Mouse (Mus musculus) forebrain, postnatal 0 days (tissue): ENCODE measurements around the gene 4930516K23Rik. TPM values are rescaled to one million over a fixed set of nuclear protein-coding genes. Genes with fewer than 3 reads are reported as not detected.

ENCODE experiments used
- ATAC-seq: fragments of 200-750 bp; cut with Nextera tagmentation; 2 replicates; pipeline ENCODE4 v1.8.0; 2017; ENCODE audit warnings: mild to moderate bottlenecking, moderate library complexity
- DNase-seq: peaks from one replicate; pipeline ENCODE4 v3.0.0-alpha.2; 2015
- H3K27ac ChIP-seq: fragments of 300-500 bp; sonication (generic); 2 replicates; pipeline ENCODE4 v1.5.1; 2014; ENCODE audit warnings: low read depth, mild to moderate bottlenecking, antibody characterized with exemption, low read length, moderate library complexity, mixed read lengths
- H3K27me3 ChIP-seq: fragments of 300-500 bp; sonication (generic); 2 replicates; pipeline ENCODE4 v1.6.1; 2014; ENCODE audit warnings: mild to moderate bottlenecking, low read length, mixed read lengths; ENCODE audit not compliant: insufficient read depth
- H3K36me3 ChIP-seq: fragments of 300-500 bp; sonication (generic); 2 replicates; pipeline ENCODE4 v1.6.1; 2014; ENCODE audit warnings: mild to moderate bottlenecking, moderate library complexity; ENCODE audit not compliant: insufficient read depth
- H3K4me1 ChIP-seq: fragments of 300-500 bp; sonication (generic); 2 replicates; pipeline ENCODE4 v1.6.1; 2014; ENCODE audit warnings: antibody characterized with exemption; ENCODE audit not compliant: insufficient read depth
- H3K4me2 ChIP-seq: fragments of 300-500 bp; sonication (generic); 2 replicates; pipeline ENCODE4 v1.6.1; 2014; ENCODE audit warnings: low read depth, mild to moderate bottlenecking, moderate library complexity
- H3K4me3 ChIP-seq: fragments of 300-500 bp; sonication (generic); 2 replicates; pipeline ENCODE4 v1.5.1; 2014; ENCODE audit warnings: low read depth, low read length, mixed read lengths
- H3K9ac ChIP-seq: fragments of 300-500 bp; sonication (generic); 2 replicates; pipeline ENCODE4 v1.6.1; 2014; ENCODE audit warnings: mild to moderate bottlenecking
- H3K9me3 ChIP-seq: fragments of 300-500 bp; sonication (generic); 2 replicates; pipeline ENCODE4 v1.6.1; 2016; ENCODE audit warnings: low read length
- CTCF ChIP-seq: sonication (generic); IDR thresholded peaks from 2 replicates; pipeline ENCODE4 v1.5.1; 2016; ENCODE audit warnings: antibody characterized with exemption, control low read depth, low read depth
- WGBS: fragments of 180-500 bp; shearing (Covaris S2); extraction: QIAGEN DNeasy Blood & Tissue Kit; methylation state at CpG from one replicate; pipeline ENCODE4 v1.1.7; 2014; 5-methylcytosine and 5-hydroxymethylcytosine counted together
- polyA plus RNA-seq: library from polyadenylated mRNA; unstranded; fragments of >200 nt; fragmentation: Nextera tagmentation; extraction: Ambion mirVana; gene quantifications from 2 replicates; pipeline ENCODE4 v1.2.1, GENCODE M21; 2015
- total RNA-seq: library from RNA; depleted of rRNA; stranded (reverse); fragments of >200 nt; gene quantifications from 2 replicates; pipeline ENCODE4 v1.2.3, GENCODE M21; 2014; rRNA removed

Gene 4930516K23Rik
- total and polyA plus RNA-seq, 2 experiments from 2014 or later, result not detected

DNA sequence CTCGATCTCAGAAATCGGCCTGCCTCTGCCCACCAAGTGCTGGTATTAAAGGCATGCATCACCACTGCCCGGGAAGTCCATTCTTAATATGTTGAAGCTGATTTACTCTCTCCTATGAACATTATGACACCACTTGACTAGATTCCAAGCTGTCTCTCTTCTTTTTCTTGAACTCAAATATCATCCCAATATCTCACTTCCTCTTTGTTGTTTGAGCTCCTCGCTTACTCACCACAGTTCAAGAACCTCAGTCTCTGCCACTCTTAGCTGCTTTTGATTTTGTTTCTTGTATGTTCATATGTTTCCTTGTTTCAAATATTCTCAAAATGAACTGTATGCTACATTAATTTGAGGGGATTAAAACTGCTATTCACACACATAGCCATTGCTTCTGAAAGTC lies 10.5 kb downstream of the 4930516K23Rik start:
- no peaks in the 10 kb centered on the region for H3K9me3 ChIP-seq
- H3K27ac ChIP-seq, result no peak overlapping the region
- DNase-seq (no peak), ATAC-seq (no peak)
- 88% methylated on average over 4 of the region's 4 CpGs for WGBS
- no peak for TF ChIP-seq CTCF
- no peaks in the 10 kb centered on the region for H3K36me3 ChIP-seq
- no peaks in the 10 kb centered on the region for H3K27me3 ChIP-seq
- H3K4me3 ChIP-seq, result no peak overlapping the region
- H3K4me2 ChIP-seq, result no peak overlapping the region
- no peaks in the 10 kb centered on the region for H3K4me1 ChIP-seq
- H3K9ac ChIP-seq, result no peak overlapping the region

DNA sequence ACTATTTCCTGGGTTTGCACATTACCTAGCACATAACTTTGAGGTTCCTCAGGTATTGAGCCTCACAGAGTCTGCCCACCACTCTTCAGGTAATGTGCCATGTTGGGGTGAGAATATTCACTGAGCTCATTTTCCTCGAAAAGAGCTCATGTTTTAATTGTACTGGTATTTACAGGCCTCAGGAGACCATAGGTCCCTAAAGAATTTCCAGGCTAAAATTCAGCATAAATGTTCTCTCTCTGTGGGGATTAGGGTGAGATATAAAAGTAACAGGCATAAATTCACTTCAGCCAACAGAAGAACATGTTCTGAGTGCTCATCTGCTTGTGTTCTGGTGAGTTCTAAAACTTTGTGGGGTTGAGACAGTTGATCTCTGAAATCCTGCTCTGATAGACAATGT lies 26.1 kb downstream of the 4930516K23Rik start, which contains the start of gene Olfr641:
Gene Olfr641 (plus strand): TSS at position 301 of the 400 bp plus-strand sequence.
- ATAC-seq (no peak), DNase-seq (no peak)
- no peak for TF ChIP-seq CTCF
- Histone ChIP-seq H3K36me3 (no peaks in the 10 kb centered on the region), H3K27ac (no peak within 1 kb of the TSS), H3K4me2 (no peak within 1 kb of the TSS), H3K4me1 (no peaks in the 10 kb centered on the region), H3K27me3 (no peaks in the 10 kb centered on the region), H3K9ac (no peak within 1 kb of the TSS), H3K4me3 (no peak within 1 kb of the TSS), H3K9me3 (no peaks in the 10 kb centered on the region)
- 61% methylated on average over 1 of the region's 1 CpGs for WGBS

DNA sequence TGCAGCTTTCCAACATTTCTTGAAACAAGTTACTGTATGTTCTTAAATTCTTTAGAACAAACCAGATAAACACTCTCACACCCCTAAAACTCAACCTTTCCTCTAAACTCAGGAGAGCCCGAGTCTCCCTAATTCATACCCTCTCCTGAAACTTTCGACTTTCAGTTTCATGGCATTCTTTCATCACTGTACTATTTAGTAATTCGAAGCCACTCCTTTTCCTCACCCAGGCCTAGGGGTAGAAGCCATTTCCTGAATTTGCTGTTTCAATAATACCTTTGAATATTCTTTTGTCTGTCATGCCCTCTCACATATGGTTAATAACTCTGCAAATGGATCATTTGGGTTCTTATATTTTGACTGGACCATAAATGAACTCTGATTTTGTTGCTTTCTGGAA lies 34.3 kb downstream of the 4930516K23Rik start:
- no peak overlapping the region for H3K27ac ChIP-seq
- 83% methylated on average over 3 of the region's 3 CpGs for WGBS

DNA sequence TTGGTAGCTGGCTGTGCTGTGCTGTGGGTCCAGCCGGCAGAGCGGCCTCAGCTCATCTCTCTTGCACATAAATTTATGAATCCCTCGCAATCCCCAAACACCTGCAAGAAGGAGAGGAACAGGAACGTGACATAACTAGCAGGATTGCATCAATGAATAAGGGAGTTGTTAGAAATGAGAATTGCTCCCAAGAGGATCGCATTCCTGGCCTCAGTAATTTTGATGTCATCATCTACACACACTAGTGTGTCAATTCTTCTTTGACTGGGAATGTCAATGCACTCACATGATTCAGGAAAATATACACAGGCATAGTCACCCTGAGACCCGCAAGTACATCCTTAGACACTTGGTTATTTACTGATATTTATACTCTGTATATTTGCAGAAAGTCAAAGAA lies 35.8 kb downstream of the 4930516K23Rik start, which contains the start of gene Olfr640:
Gene Olfr640 (minus strand): TSS at position 101 of the 400 bp plus-strand sequence.
- Histone ChIP-seq H3K4me3 (no peak within 1 kb of the TSS), H3K4me1 (no peaks in the 10 kb centered on the region), H3K4me2 (no peak within 1 kb of the TSS), H3K36me3 (no peaks in the 10 kb centered on the region), H3K27ac (no peak within 1 kb of the TSS), H3K9me3 (no peaks in the 10 kb centered on the region), H3K9ac (no peak within 1 kb of the TSS), H3K27me3 (no peaks in the 10 kb centered on the region)
- WGBS, result 83% methylated on average over 6 of the region's 6 CpGs
- no peak for TF ChIP-seq CTCF
- ATAC-seq, result no peak
- no peak for DNase-seq

More for the DNA sequence above, 34.3 kb downstream of the 4930516K23Rik start:
- no peak for TF ChIP-seq CTCF
- H3K9ac ChIP-seq, result no peak overlapping the region
- H3K4me3 ChIP-seq, result no peak overlapping the region
- no peaks in the 10 kb centered on the region for H3K27me3 ChIP-seq
- H3K36me3 ChIP-seq, result no peaks in the 10 kb centered on the region
- H3K4me1 ChIP-seq, result no peaks in the 10 kb centered on the region
- H3K9me3 ChIP-seq, result no peaks in the 10 kb centered on the region
- H3K4me2 ChIP-seq, result no peak overlapping the region
- ATAC-seq (no peak), DNase-seq (no peak)

DNA sequence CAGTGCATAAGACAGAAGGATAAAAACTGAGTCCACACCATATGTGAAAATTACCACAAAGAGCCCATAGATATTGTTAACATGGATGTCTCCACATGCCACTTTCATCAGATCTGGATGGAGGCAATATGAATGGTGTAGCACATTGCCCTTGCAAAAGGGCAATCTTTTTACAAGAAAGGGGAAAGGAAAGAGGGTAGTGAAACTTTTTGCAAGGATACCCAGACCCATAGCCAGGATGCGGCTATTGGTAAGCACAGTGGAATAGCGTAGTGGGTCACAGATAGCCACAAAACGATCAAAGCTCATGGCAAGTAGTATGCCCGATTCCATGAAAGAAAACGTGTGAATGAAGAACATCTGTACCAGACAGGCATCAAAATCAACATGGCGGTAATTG lies 39.6 kb downstream of the 4930516K23Rik start:
- Histone ChIP-seq H3K9me3 (no peaks in the 10 kb centered on the region), H3K4me1 (no peaks in the 10 kb centered on the region), H3K4me2 (no peak overlapping the region), H3K9ac (no peak overlapping the region), H3K27ac (no peak overlapping the region), H3K36me3 (no peaks in the 10 kb centered on the region), H3K27me3 (no peaks in the 10 kb centered on the region), H3K4me3 (no peak overlapping the region)
- ATAC-seq, result no peak
- DNase-seq, result no peak
- no peak for TF ChIP-seq CTCF
- 90% methylated on average over 6 of the region's 6 CpGs for WGBS

DNA sequence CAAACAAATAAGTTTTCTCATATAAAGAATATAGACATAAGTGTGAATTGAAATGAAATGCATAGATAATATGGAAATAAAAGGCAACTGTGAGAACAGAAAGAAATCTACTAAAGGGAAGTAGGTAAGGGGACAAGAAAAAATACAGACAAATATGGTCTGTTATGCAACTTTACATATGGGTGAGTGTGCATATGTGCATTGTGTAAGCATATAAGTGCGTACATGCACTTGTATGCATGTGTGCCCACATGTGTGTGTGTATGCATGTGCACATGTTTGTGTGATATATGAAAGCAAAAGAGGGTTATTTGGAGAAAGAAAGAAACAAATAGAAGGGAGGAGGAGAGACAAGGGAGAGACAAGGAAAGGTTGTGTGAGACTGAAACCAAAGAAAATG lies 42.3 kb downstream of the 4930516K23Rik start:
- Histone ChIP-seq H3K9me3 (no peaks in the 10 kb centered on the region), H3K4me2 (no peak overlapping the region), H3K4me1 (no peaks in the 10 kb centered on the region), H3K9ac (no peak overlapping the region), H3K27me3 (no peaks in the 10 kb centered on the region), H3K36me3 (no peaks in the 10 kb centered on the region), H3K27ac (no peak overlapping the region), H3K4me3 (no peak overlapping the region)
- no peak for ATAC-seq
- 78% methylated on average over 1 of the region's 1 CpGs for WGBS
- DNase-seq, result no peak
- no peak for TF ChIP-seq CTCF

DNA sequence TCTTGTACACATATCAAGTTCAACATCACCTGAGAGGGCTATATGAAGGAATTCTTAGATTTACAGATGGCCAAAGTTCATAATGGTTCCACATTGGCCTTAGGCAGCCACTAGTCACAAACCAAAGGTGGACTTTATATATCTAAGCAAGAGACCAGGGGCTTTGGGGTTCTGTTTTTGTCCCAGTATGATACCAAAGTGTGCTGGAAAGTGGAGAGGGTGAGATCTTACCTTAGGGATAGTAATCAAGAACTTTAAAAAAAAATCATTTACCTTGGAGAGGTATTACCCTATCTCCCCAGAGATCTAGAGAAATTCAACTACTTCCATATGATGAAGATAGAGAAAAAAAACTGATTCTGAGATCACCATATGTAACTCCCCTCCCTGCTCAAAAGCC lies 44.0 kb downstream of the 4930516K23Rik start, which contains the start of gene Olfr639:
Gene Olfr639 (minus strand): TSS at position 101 of the 400 bp plus-strand sequence.
- Histone ChIP-seq H3K36me3 (no peaks in the 10 kb centered on the region), H3K9ac (no peak within 1 kb of the TSS), H3K4me2 (no peak within 1 kb of the TSS), H3K27ac (no peak within 1 kb of the TSS), H3K27me3 (no peaks in the 10 kb centered on the region), H3K9me3 (no peaks in the 10 kb centered on the region), H3K4me1 (no peaks in the 10 kb centered on the region), H3K4me3 (no peak within 1 kb of the TSS)
- DNase-seq (no peak), ATAC-seq (no peak)
- no peak for TF ChIP-seq CTCF

Other genes starting within 250 kb of the 4930516K23Rik start
- 105 and 224 TPM in 2 replicates for gene Hbb-bt, start 247.4 kb downstream of the 4930516K23Rik start, total RNA-seq
- 190 and 259 TPM in 2 replicates for gene Hbb-bt, start 247.4 kb downstream of the 4930516K23Rik start, polyA plus RNA-seq
- 815 and 1,167 TPM in 2 replicates for gene Hbb-bs, start 233.3 kb downstream of the 4930516K23Rik start, total RNA-seq
- 757 and 1,200 TPM in 2 replicates for gene Hbb-bs, start 233.3 kb downstream of the 4930516K23Rik start, polyA plus RNA-seq
- gene Hbb-bh2, start 220.9 kb downstream of the 4930516K23Rik start, total RNA-seq, result not detected in 2 replicates
- gene Hbb-bh2, start 220.9 kb downstream of the 4930516K23Rik start, polyA plus RNA-seq, result not detected in 2 replicates
- gene Hbb-bh1, start 218.3 kb downstream of the 4930516K23Rik start, total RNA-seq, result not detected in 2 replicates
- not detected in 2 replicates for gene Hbb-bh1, start 218.3 kb downstream of the 4930516K23Rik start, polyA plus RNA-seq
- gene Hbb-y, start 208.2 kb downstream of the 4930516K23Rik start, total RNA-seq, result 1.0 TPM in 1 of 2 replicates, not detected in the other
- gene Hbb-y, start 208.2 kb downstream of the 4930516K23Rik start, polyA plus RNA-seq, result 0.87 and 1.3 TPM in 2 replicates
- gene Olfr66, start 175.2 kb downstream of the 4930516K23Rik start, total RNA-seq, result not detected in 2 replicates
- gene Olfr66, start 175.2 kb downstream of the 4930516K23Rik start, polyA plus RNA-seq, result not detected in 2 replicates
- not detected in 2 replicates for gene Olfr64, start 167.0 kb downstream of the 4930516K23Rik start, total RNA-seq
- gene Olfr64, start 167.0 kb downstream of the 4930516K23Rik start, polyA plus RNA-seq, result not detected in 2 replicates
- not detected in 2 replicates for gene Olfr65, start 158.0 kb downstream of the 4930516K23Rik start, total RNA-seq
- not detected in 2 replicates for gene Olfr65, start 158.0 kb downstream of the 4930516K23Rik start, polyA plus RNA-seq
- gene Olfr631, start 132.6 kb downstream of the 4930516K23Rik start, total RNA-seq, result not detected in 2 replicates
- gene Olfr631, start 132.6 kb downstream of the 4930516K23Rik start, polyA plus RNA-seq, result not detected in 2 replicates
- gene Olfr632, start 127.1 kb downstream of the 4930516K23Rik start, total RNA-seq, result not detected in 2 replicates
- gene Olfr632, start 127.1 kb downstream of the 4930516K23Rik start, polyA plus RNA-seq, result not detected in 2 replicates
- not detected in 2 replicates for gene Olfr633, start 117.0 kb downstream of the 4930516K23Rik start, total RNA-seq
- gene Olfr633, start 117.0 kb downstream of the 4930516K23Rik start, polyA plus RNA-seq, result not detected in 2 replicates
- gene Olfr635, start 90.3 kb downstream of the 4930516K23Rik start, total RNA-seq, result not detected in 2 replicates
- gene Olfr635, start 90.3 kb downstream of the 4930516K23Rik start, polyA plus RNA-seq, result not detected in 2 replicates
- gene Olfr638, start 62.7 kb downstream of the 4930516K23Rik start, total RNA-seq, result not detected in 2 replicates
- gene Olfr638, start 62.7 kb downstream of the 4930516K23Rik start, polyA plus RNA-seq, result not detected in 2 replicates
- not detected in 2 replicates for gene Olfr639, start 44.1 kb downstream of the 4930516K23Rik start, total RNA-seq
- not detected in 2 replicates for gene Olfr639, start 44.1 kb downstream of the 4930516K23Rik start, polyA plus RNA-seq
- 0.57 TPM in 1 of 2 replicates, not detected in the other for gene Olfr640, start 35.9 kb downstream of the 4930516K23Rik start, total RNA-seq
- gene Olfr640, start 35.9 kb downstream of the 4930516K23Rik start, polyA plus RNA-seq, result not detected in 2 replicates
- not detected in 2 replicates for gene Olfr641, start 26.0 kb downstream of the 4930516K23Rik start, total RNA-seq
- not detected in 2 replicates for gene Olfr641, start 26.0 kb downstream of the 4930516K23Rik start, polyA plus RNA-seq
- not detected in 2 replicates for gene Olfr642, start 8.8 kb downstream of the 4930516K23Rik start, total RNA-seq
- not detected in 2 replicates for gene Olfr642, start 8.8 kb downstream of the 4930516K23Rik start, polyA plus RNA-seq
- gene Olfr644, start 10.4 kb upstream of the 4930516K23Rik start, total RNA-seq, result not detected in 2 replicates
- gene Olfr644, start 10.4 kb upstream of the 4930516K23Rik start, polyA plus RNA-seq, result not detected in 2 replicates
- gene Olfr645, start 24.0 kb upstream of the 4930516K23Rik start, total RNA-seq, result not detected in 2 replicates
- not detected in 2 replicates for gene Olfr645, start 24.0 kb upstream of the 4930516K23Rik start, polyA plus RNA-seq
- not detected in 2 replicates for gene Olfr646, start 43.4 kb upstream of the 4930516K23Rik start, total RNA-seq
- not detected in 2 replicates for gene Olfr646, start 43.4 kb upstream of the 4930516K23Rik start, polyA plus RNA-seq
- gene Ubqln5, start 68.4 kb upstream of the 4930516K23Rik start, total RNA-seq, result not detected in 2 replicates
- not detected in 2 replicates for gene Ubqln5, start 68.4 kb upstream of the 4930516K23Rik start, polyA plus RNA-seq
- gene Olfr643, start 76.0 kb upstream of the 4930516K23Rik start, total RNA-seq, result not detected in 2 replicates
- gene Olfr643, start 76.0 kb upstream of the 4930516K23Rik start, polyA plus RNA-seq, result not detected in 2 replicates
- gene Ubqln3, start 81.8 kb upstream of the 4930516K23Rik start, total RNA-seq, result not detected in 2 replicates
- not detected in 2 replicates for gene Ubqln3, start 81.8 kb upstream of the 4930516K23Rik start, polyA plus RNA-seq
- not detected in 2 replicates for gene Ubqlnl, start 89.1 kb upstream of the 4930516K23Rik start, total RNA-seq
- not detected in 2 replicates for gene Ubqlnl, start 89.1 kb upstream of the 4930516K23Rik start, polyA plus RNA-seq
- gene Olfm5, start 103.4 kb upstream of the 4930516K23Rik start, total RNA-seq, result not detected in 2 replicates
- gene Olfm5, start 103.4 kb upstream of the 4930516K23Rik start, polyA plus RNA-seq, result 0.10 TPM in 1 of 2 replicates, not detected in the other
- gene Olfr648, start 121.9 kb upstream of the 4930516K23Rik start, total RNA-seq, result not detected in 2 replicates
- 0.24 and 0.28 TPM in 2 replicates for gene Olfr648, start 121.9 kb upstream of the 4930516K23Rik start, polyA plus RNA-seq
- gene Olfr649, start 134.5 kb upstream of the 4930516K23Rik start, total RNA-seq, result not detected in 2 replicates
- gene Olfr649, start 134.5 kb upstream of the 4930516K23Rik start, polyA plus RNA-seq, result not detected in 2 replicates
- gene Trim6, start 157.3 kb upstream of the 4930516K23Rik start, total RNA-seq, result 0.23 and 0.38 TPM in 2 replicates
- gene Trim6, start 157.3 kb upstream of the 4930516K23Rik start, polyA plus RNA-seq, result 0.21 and 0.34 TPM in 2 replicates
- gene Trim34a, start 183.0 kb upstream of the 4930516K23Rik start, total RNA-seq, result 1.8 and 1.9 TPM in 2 replicates
- 0.77 and 1.1 TPM in 2 replicates for gene Trim34a, start 183.0 kb upstream of the 4930516K23Rik start, polyA plus RNA-seq
- gene Trim5, start 226.6 kb upstream of the 4930516K23Rik start, total RNA-seq, result 0.10 and 0.46 TPM in 2 replicates
- 0.06 and 0.16 TPM in 2 replicates for gene Trim5, start 226.6 kb upstream of the 4930516K23Rik start, polyA plus RNA-seq